Mouse (Mus musculus) C2C12 (cell line): Measurements from ENCODE around the gene Gtf3c1. TPM values are rescaled to one million over a fixed set of nuclear protein-coding genes. Genes with fewer than 3 reads are reported as not detected.

ENCODE experiments used
- H3K27me3 ChIP-seq: one replicate; pipeline ENCODE4 v1.6.1; 2011; ENCODE audit not compliant: control insufficient read depth, insufficient read depth, insufficient read length
- H3K36me3 ChIP-seq: one replicate; pipeline ENCODE4 v1.6.1; 2011; ENCODE audit not compliant: control insufficient read depth, insufficient read depth
- H3K4me3 ChIP-seq: one replicate; pipeline ENCODE4 v1.5.1; 2011; ENCODE audit warnings: mild to moderate bottlenecking, control low read depth; ENCODE audit not compliant: poor library complexity, insufficient read depth, severe bottlenecking
- H3K79me2 ChIP-seq: one replicate; pipeline ENCODE4 v1.6.1; 2011; ENCODE audit not compliant: control insufficient read depth, insufficient read depth
- H3K79me3 ChIP-seq: one replicate; pipeline ENCODE4 v1.6.1; 2011; ENCODE audit warnings: low read depth, control low read depth
- H3ac ChIP-seq: one replicate; pipeline ENCODE3; 2011; ENCODE audit warnings: low read depth; ENCODE audit not compliant: control insufficient read depth, insufficient read length
- CEBPB ChIP-seq: IDR thresholded peaks from one replicate; pipeline ENCODE4 v1.6.1; 2011; ENCODE audit warnings: low read depth, mild to moderate bottlenecking, control low read depth, moderate library complexity
- CTCF ChIP-seq: IDR thresholded peaks from one replicate; pipeline ENCODE4 v1.5.1; 2011; ENCODE audit not compliant: control insufficient read depth, insufficient read depth, insufficient read length
- FOSL1 ChIP-seq: IDR thresholded peaks from one replicate; pipeline ENCODE4 v1.8.0; 2011; ENCODE audit warnings: mild to moderate bottlenecking, low read length; ENCODE audit not compliant: poor library complexity, insufficient read depth, severe bottlenecking
- MAX ChIP-seq: IDR thresholded peaks from one replicate; pipeline ENCODE4 v1.6.1; 2011; ENCODE audit warnings: mild to moderate bottlenecking, control low read depth
- MYOD1 ChIP-seq: IDR thresholded peaks from one replicate; pipeline ENCODE4 v1.6.1; 2011; ENCODE audit warnings: low read depth; ENCODE audit not compliant: control insufficient read depth, insufficient read length
- MYOG ChIP-seq: IDR thresholded peaks from one replicate; pipeline ENCODE4 v1.6.1; 2011; ENCODE audit not compliant: control insufficient read depth, insufficient read length; ENCODE audit errors: extremely low read depth
- USF1 ChIP-seq: IDR thresholded peaks from one replicate; pipeline ENCODE4 v1.6.1; 2011; ENCODE audit warnings: low read depth, mild to moderate bottlenecking, control low read depth, moderate library complexity
- polyA plus RNA-seq: library from polyadenylated mRNA; unstranded; fragments of >200 nt; fragmentation: generic; extraction: Trizol; gene quantifications from one replicate; pipeline ENCODE4 v1.2.1, GENCODE M21; 2012; ENCODE audit warnings: missing spikeins

Gtf3c1 gene
- polyA plus RNA-seq, 1 experiment, result 37.1 TPM

DNA sequence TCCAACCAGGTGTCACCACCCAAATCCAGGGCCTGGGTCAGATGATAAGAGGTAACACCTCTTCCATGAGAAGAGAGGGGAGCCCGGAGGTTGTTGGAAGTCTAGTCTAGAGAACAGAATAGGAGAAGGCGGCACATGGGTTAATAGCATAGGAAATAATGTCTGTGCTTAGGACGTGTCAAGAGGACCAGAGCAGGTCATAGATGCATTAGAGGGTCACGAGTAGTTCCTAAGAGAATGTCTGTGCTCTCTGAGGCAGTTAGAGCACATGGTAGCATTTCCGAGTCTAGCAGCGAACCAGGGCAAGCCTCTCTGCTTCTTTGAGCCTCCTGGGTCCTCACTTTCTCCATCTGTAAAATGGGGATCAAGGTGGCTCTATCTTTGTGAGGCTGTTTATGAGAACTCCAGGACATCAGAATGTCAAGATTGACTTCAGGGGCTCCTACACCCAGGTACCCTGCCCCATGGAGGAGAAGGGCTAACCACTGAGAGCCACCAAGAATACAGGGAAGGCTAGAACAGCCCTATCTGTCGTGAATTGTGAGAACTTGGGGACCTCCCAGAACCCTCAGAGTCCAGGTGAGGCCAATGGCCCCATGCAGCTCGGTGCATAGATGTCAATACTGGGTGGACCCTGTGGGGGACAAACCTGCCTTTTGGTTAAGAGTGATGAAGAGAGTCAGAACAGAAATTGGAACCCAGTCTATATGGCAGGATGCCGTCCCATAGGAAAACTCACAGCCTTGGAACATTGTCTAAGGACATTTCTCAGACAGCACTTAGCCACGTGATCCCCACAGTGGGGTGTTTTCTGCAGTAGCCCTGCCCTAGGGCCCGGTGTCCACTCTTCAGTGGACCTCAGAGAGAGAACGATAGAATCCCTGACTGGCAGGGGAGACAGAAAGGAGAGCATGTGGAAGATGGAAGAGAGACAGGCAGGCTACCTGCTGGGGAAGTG lies 102.9 kb downstream of the Gtf3c1 start:
- Histone ChIP-seq H3K36me3 (no peaks in the 10 kb centered on the region), H3ac (no peak overlapping the region), H3K27me3 (no peaks in the 10 kb centered on the region), H3K4me3 (no peak overlapping the region), H3K79me3 (no peaks in the 10 kb centered on the region), H3K79me2 (no peaks in the 10 kb centered on the region)
- TF ChIP-seq USF1, result no peak
- TF ChIP-seq CEBPB, result no peak
- TF ChIP-seq CTCF, result no peak
- no peak for TF ChIP-seq MYOD1
- TF ChIP-seq FOSL1, result no peak
- TF ChIP-seq MYOG, result no peak
- TF ChIP-seq MAX, result no peak

DNA sequence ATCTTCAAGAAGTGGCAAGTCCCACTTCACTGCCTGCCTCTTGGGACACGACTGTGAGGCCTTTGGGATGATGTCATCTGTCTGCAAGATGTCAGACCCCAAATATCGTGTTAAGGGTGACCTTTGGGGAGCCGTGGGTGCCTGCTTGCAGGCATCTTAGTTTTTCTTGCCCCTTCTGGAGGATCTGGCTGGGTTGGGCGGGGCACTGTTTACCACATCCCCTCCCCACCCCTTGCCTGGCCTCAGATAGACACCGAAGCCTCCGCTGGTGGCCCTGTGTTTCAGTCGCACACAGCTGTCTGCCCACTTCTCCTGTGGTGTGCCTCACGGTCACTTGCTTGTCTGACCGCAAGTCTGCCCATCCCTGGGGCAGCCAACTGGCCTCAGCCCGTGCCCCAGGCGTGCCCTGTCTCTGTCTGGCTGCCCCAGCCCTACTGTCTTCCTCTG lies 104.4 kb downstream of the Gtf3c1 start, which contains the start of gene Il21r:
Gene Il21r (plus strand): TSS at position 245 of the 447 bp plus-strand sequence.
- H3K4me3 ChIP-seq, result no peak within 1 kb of the TSS
- H3ac ChIP-seq, result no peak within 1 kb of the TSS
- TF ChIP-seq MYOG (no peak), MYOD1 (peak; percentile 73)
- H3K27me3 ChIP-seq, result no peaks in the 10 kb centered on the region
- no peaks in the 10 kb centered on the region for H3K79me3 ChIP-seq
- no peaks in the 10 kb centered on the region for H3K36me3 ChIP-seq
- H3K79me2 ChIP-seq, result no peaks in the 10 kb centered on the region

DNA sequence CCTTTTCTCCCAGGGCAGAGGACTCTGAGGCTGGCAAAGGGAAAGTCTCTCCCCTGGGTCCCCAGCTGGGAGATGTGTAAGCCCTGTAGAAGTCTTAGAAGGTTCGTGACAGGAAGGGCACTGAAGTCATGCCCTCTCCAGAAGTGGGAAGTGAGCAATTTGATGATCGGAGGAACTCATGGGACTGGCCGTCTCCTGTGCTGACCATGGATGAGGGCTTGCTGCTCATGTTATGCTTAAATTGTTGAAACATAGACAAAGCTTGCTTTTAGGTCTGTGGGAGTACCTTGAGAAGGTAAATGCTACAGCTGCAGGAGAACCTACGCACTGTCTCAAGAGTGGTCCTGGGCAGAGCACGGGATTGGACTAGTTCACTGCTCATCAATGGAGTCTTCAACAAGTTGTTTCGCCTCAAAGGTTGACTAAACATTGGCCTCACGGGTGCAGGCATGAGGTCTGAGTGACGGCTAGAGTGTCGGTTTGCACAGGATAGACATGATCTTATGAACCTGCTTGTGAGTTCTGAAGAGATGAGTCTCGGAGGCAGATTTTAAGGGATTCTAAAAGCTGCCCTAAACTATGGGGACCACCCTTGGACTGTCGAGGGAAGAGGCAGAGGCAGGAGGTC lies 105.6 kb downstream of the Gtf3c1 start:
- H3K79me3 ChIP-seq, result no peaks in the 10 kb centered on the region
- no peak overlapping the region for H3K4me3 ChIP-seq
- H3K36me3 ChIP-seq, result no peaks in the 10 kb centered on the region
- TF ChIP-seq USF1, result no peak
- no peak for TF ChIP-seq MYOD1
- no peak for TF ChIP-seq CTCF
- TF ChIP-seq MAX, result no peak
- no peak for TF ChIP-seq FOSL1
- TF ChIP-seq MYOG, result no peak
- no peak for TF ChIP-seq CEBPB
- no peak overlapping the region for H3ac ChIP-seq
- no peaks in the 10 kb centered on the region for H3K27me3 ChIP-seq
- H3K79me2 ChIP-seq, result no peaks in the 10 kb centered on the region

DNA sequence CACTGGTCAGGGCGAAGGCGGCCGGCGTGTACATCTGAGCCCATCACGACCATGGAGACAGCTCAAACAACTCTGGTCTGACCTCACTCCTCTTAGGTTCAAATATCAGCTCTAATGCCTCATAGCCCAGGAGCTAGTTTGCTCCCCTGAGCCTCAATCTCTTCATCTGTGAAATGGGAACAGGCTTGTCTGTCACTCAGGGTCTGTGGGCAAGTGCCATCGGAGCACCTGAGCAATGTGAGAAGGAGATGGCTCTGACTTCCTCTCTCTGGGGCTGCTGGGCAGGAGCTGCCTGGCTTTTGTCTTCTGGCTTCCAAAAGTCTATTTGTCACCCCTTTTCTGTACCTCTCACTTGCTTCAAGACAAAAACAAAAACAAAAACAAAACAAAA lies 106.3 kb downstream of the Gtf3c1 start:
- Histone ChIP-seq H3K36me3 (no peaks in the 10 kb centered on the region), H3ac (no peak overlapping the region), H3K4me3 (no peak overlapping the region), H3K79me3 (no peaks in the 10 kb centered on the region), H3K27me3 (no peaks in the 10 kb centered on the region), H3K79me2 (no peaks in the 10 kb centered on the region)
- TF ChIP-seq CTCF (no peak), FOSL1 (no peak)

DNA sequence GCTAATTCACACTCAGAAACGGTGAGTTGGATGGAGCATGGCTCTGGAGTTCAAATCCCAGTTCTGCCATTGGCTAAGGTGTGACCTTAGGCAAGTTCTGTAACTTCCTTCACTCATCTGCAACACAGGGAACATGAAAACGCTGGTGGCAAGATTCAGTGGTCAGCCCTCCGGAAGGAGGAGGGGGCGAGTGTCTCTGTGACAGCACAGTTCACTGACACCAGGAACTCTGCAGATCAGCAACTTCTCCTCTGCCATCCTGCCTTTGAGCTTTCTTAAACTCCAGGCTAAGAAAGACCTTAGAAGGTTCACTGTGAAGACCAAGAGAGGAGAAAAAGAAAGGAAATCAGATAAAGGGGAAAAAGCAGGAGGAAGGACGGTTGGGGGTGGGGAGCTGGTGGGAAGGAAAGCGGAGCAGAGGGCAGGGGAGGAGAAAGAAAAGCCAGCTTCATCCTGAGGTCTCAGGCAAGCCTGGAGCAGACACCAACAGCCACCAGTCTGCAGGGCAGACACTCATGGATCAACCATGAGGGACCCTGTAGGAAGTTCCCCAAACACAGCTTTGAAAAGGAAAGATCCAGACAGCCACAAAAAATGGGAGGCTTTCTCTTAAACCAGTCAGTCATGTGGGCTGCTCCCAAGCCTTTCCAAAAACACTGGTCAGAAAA lies 106.8 kb downstream of the Gtf3c1 start:
- Histone ChIP-seq H3K36me3 (no peaks in the 10 kb centered on the region), H3ac (no peak overlapping the region), H3K79me3 (no peaks in the 10 kb centered on the region), H3K79me2 (no peaks in the 10 kb centered on the region), H3K4me3 (no peak overlapping the region), H3K27me3 (no peaks in the 10 kb centered on the region)
- TF ChIP-seq USF1 (no peak), CTCF (no peak), MYOD1 (no peak), CEBPB (no peak), MYOG (no peak), MAX (no peak), FOSL1 (no peak)
